Mouse (Mus musculus) megakaryocyte, embryonic 14.5 days (primary cell): Measurements from ENCODE around the gene Galnt18. TPM values are rescaled to one million over a fixed set of nuclear protein-coding genes. Genes with fewer than 3 reads are reported as not detected.

Experiments used
- H3K27me3 ChIP-seq: replicated peaks from 2 replicates; pipeline ENCODE3; 2012; ENCODE audit warnings: inconsistent platforms
- H3K36me3 ChIP-seq: replicated peaks from 2 replicates; pipeline ENCODE3; 2012; ENCODE audit warnings: low read length, inconsistent platforms, mixed read lengths
- H3K4me1 ChIP-seq: 2 replicates; pipeline ENCODE4 v1.6.1; 2012; ENCODE audit warnings: inconsistent platforms
- H3K4me3 ChIP-seq: replicated peaks from 2 replicates; pipeline ENCODE3; 2012; ENCODE audit warnings: moderate library complexity, mild to moderate bottlenecking, inconsistent platforms
- H3K9me3 ChIP-seq: 2 replicates; pipeline ENCODE4 v1.6.1; 2012; ENCODE audit warnings: inconsistent platforms
- FLI1 ChIP-seq: IDR thresholded peaks from 2 replicates; pipeline ENCODE4 v1.6.1; 2012; ENCODE audit warnings: low read length, inconsistent platforms, mixed read lengths
- GATA1 ChIP-seq: IDR thresholded peaks from 3 replicates; pipeline ENCODE4 v1.6.1; 2012; ENCODE audit warnings: mixed read lengths, low read length, inconsistent platforms, borderline replicate concordance
- polyA plus RNA-seq: library from polyadenylated mRNA; stranded (reverse); fragments of >175 nt; gene quantifications from 2 replicates; pipeline ENCODE4 v1.2.3, GENCODE M21; 2012; ENCODE audit warnings: low replicate concordance; ENCODE audit not compliant: insufficient read depth

Gene Galnt18
- polyA plus RNA-seq, 1 experiment: not detected

GRCm38 (mm10) chr7:111718900-111719299 lies 60.9 kb downstream of the Galnt18 start:
- Histone ChIP-seq H3K4me3 (no peak overlapping the region), H3K36me3 (no peaks in the 10 kb centered on the region), H3K4me1 (no peaks in the 10 kb centered on the region), H3K9me3 (no peaks in the 10 kb centered on the region), H3K27me3 (no peaks in the 10 kb centered on the region)
- TF ChIP-seq GATA1 (no peak), FLI1 (no peak)

DNA sequence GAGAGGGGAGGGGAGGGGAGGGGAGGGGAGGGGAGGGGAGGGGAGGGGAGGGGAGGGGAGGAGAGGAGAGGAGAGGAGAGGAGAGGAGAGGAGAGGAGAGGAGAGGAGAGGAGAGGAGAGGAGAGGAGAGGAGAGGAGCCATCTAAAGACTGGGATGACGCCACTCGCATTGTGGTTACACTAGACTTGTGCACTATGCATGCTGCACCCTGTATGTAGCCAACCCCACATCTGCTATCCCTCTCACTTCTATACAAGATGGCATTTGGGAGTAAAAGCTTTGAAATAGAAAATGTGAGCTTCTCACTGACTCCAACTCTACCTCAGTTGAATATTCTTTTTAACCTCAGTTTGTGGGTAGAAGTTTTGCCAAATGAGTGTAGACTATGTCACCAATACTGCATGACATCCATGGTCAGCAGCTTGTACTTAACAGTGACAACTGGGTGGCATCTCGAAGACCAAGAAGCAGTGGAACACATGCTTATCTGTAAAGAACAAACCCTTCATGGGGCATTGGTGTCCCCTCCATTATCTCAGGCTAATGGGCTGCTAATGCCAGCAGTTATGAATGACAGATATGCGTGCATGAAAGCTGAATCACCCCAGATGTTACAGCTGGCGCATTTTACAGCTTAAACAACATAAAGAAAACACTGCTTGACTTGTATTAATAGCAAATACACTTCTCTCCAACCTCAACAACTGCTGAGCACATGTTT lies 65.0 kb downstream of the Galnt18 start:
- no peak overlapping the region for H3K4me3 ChIP-seq
- TF ChIP-seq FLI1 (no peak), GATA1 (no peak)
- H3K36me3 ChIP-seq: no peaks in the 10 kb centered on the region
- H3K27me3 ChIP-seq: peaks cover 3% of the 10 kb centered on the region
- H3K9me3 ChIP-seq: no peaks in the 10 kb centered on the region; the same call in 1 of the 2 replicates
- no peaks in the 10 kb centered on the region; the same call in 1 of the 2 replicates for H3K4me1 ChIP-seq

DNA sequence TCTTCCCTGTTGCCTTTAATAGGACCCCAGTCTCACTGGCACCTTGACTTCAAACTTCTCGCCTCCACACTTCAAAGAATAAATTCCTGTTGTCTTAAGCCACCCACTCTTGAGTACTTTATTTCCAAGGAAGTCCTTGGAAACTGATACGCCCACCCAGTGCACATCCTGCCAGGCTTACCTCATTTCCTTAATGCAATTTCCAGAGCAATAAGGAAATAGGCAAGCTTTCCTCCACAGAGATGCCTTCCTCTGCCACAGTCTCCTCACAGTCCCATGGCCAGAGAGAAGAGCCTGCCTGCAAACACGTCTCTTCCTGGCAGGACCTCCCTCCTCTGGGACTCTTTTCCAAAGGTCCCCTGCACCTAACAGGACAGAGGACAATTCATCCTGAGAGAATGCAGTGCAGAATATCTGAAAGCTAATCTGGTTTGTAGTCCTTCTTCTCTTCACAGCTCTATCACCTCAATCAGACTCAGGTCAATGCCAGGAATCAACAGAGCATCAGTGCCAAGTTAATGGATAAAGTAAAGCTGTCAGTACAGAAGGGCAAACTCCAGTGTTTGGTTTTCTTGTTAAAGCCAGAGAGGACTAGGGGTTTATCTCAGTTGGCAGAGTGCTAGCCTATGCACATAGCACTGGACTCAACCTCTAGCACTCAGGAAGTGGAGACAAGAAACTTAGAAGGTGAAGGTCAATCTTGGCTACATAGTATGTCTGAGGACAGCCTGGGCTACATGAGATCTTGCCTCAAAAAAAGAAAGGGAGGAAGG lies 65.8 kb downstream of the Galnt18 start:
- Histone ChIP-seq H3K4me3 (no peak overlapping the region), H3K27me3 (peaks cover 3% of the 10 kb centered on the region), H3K4me1 (no peaks in the 10 kb centered on the region; the same call in 1 of the 2 replicates), H3K9me3 (no peaks in the 10 kb centered on the region; the same call in 1 of the 2 replicates), H3K36me3 (no peaks in the 10 kb centered on the region)
- TF ChIP-seq GATA1: no peak
- TF ChIP-seq FLI1: no peak

DNA sequence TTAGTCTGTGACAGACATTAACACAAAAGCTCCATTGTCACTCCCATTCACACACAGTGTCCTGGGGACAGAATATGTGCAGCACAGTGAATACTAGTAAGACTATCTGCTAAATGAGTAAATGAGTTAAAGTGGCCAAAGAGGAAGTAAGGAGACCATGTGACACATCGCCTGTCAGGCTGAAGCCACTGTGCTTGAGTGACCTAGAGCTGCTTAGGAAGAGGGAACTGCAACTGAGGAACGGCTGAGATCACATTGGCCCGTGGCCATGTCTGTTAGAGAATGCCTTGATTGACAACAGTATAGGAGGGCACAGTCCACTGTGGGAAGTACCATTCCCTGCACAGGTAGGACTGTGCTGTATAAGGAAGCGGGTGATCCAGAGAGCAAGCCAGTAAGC lies 67.0 kb downstream of the Galnt18 start:
- H3K27me3 ChIP-seq: peaks cover 3% of the 10 kb centered on the region
- H3K4me1 ChIP-seq: no peaks in the 10 kb centered on the region; the same call in 1 of the 2 replicates
- H3K36me3 ChIP-seq: no peaks in the 10 kb centered on the region
- H3K4me3 ChIP-seq: peak overlapping the region; percentile 1
- H3K9me3 ChIP-seq: no peaks in the 10 kb centered on the region; the same call in 1 of the 2 replicates
- no peak for TF ChIP-seq FLI1
- TF ChIP-seq GATA1: no peak

DNA sequence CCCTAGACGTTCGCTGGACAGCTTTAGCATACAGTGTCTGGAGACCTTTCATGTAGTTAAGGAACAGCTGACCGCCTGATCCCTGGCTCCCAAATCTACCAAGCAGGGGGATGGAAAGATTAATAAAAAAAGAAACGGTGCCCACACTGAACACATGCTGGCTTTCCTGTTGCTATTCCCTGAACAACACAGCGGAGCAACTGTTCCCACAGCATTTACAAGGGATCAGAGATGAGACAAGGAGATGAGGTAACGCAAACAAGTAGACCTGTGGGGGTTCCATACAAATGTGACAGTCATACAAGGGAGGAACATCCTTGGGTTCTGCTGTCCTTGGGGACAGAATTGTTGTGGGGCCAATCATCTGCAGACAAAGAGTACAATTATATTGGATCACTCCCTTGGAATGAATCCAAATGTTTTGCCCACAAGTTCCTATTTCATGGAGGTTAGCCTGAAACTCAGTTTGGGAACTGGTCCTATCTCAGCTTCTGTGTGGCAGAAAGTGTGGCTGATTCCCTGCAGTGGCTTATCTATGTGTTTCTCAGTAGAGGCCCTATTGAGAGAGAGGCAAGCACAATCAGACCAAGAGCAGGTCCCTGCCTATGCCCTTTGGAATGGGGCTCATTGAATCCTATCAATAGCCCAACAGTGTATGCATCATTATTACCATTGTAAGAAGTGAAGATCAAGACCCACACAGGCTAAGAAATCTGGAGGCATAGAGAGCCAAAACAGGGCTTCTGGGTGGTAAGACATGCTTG lies 68.5 kb downstream of the Galnt18 start:
- H3K36me3 ChIP-seq: no peaks in the 10 kb centered on the region
- H3K4me3 ChIP-seq: no peak overlapping the region
- TF ChIP-seq GATA1 (no peak), FLI1 (no peak)

DNA sequence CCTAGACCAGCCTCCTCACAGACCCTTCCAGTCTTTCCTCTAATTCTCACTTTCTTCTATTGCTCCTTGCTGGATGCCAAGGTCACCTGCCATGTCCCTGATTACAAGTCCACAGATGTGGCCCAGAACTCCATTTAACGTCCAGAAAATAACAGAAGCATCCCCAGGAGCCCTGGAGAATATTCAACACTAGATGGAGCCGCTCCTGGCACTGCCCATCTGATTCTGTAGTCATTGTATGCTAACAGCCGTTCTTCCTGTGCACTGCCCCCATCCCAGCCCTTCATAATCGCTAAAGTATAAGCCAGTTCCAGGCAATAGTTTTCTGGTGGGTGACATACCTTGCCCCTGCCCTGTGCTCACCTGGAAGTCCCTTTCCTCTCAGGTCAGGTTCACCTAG lies 69.5 kb downstream of the Galnt18 start:
- no peak for TF ChIP-seq GATA1
- no peak for TF ChIP-seq FLI1
- peaks cover 3% of the 10 kb centered on the region for H3K27me3 ChIP-seq
- H3K9me3 ChIP-seq: no peaks in the 10 kb centered on the region; the same call in 1 of the 2 replicates

More for the DNA sequence above, 68.5 kb downstream of the Galnt18 start:
- no peaks in the 10 kb centered on the region; the same call in 1 of the 2 replicates for H3K4me1 ChIP-seq
- no peaks in the 10 kb centered on the region; the same call in 1 of the 2 replicates for H3K9me3 ChIP-seq
- peaks cover 3% of the 10 kb centered on the region for H3K27me3 ChIP-seq

GRCm38 (mm10) chr7:111708563-111708962 lies 71.2 kb downstream of the Galnt18 start:
- no peaks in the 10 kb centered on the region; the same call in 1 of the 2 replicates for H3K9me3 ChIP-seq
- H3K36me3 ChIP-seq: no peaks in the 10 kb centered on the region
- TF ChIP-seq FLI1: no peak
- no peak for TF ChIP-seq GATA1
- peaks cover 3% of the 10 kb centered on the region for H3K27me3 ChIP-seq
- no peaks in the 10 kb centered on the region; the same call in 1 of the 2 replicates for H3K4me1 ChIP-seq
- H3K4me3 ChIP-seq: no peak overlapping the region

More for the DNA sequence above, 69.5 kb downstream of the Galnt18 start:
- no peak overlapping the region for H3K4me3 ChIP-seq
- H3K36me3 ChIP-seq: no peaks in the 10 kb centered on the region
- no peaks in the 10 kb centered on the region; the same call in 1 of the 2 replicates for H3K4me1 ChIP-seq

- TF ChIP-seq FLI1 (no peak), GATA1 (no peak)
- H3K4me1 ChIP-seq: no peaks in the 10 kb centered on the region
- H3K4me3 ChIP-seq: no peak overlapping the region
- no peaks in the 10 kb centered on the region for H3K36me3 ChIP-seq
- H3K27me3 ChIP-seq: no peaks in the 10 kb centered on the region
- no peaks in the 10 kb centered on the region for H3K9me3 ChIP-seq
Observed at GRCm38 (mm10) chr7:111702961-111703360, 76.8 kb downstream of the Galnt18 start.

DNA sequence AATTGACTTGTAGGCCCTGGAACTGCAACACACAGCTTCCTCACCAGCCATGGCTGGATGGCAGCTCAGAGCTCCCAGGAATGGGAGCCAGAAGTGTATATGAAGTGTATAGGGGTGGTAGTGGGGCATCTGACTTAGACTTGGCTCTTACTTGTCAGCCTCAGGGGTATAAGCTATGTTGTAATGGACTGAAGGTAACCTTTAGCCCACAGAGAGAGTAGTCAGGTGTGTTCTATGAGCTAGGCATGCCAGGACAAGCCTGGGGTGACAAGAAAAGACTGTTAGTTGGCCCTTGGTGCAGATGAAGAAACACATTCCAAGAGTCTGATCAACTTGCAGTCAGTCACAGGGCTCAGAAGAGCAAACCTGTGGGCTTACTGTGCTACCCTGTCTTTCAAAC lies 78.0 kb downstream of the Galnt18 start:
- TF ChIP-seq FLI1 (no peak), GATA1 (no peak)

More for the DNA sequence above, 78.0 kb downstream of the Galnt18 start:
- Histone ChIP-seq H3K36me3 (no peaks in the 10 kb centered on the region), H3K4me3 (no peak overlapping the region), H3K27me3 (no peaks in the 10 kb centered on the region), H3K9me3 (no peaks in the 10 kb centered on the region), H3K4me1 (no peaks in the 10 kb centered on the region)
